Comparison of ENCODE assay signal across 10 mouse cellular contexts in genomic region chr14:105851359-105852067, GRCm38 (mm10). TPM values are rescaled to one million over a fixed set of nuclear protein-coding genes. Genes with fewer than 3 reads are reported as not detected.
DNase-seq lines count a peak whose midpoint lies in the region; ATAC-seq and TF ChIP-seq lines count a peak whose summit lies in the region.
"Had no signal": no experiment of that assay in that cellular context is flagged by ENCODE, and none has a peak within 500 bp of the region (broad histone marks: within the 10 kb centered on the region; RNA-seq: fewer than 3 reads in every experiment).

No protein-coding gene starts in this region.

- H3K4me3 ChIP-seq in heart, embryonic 10.5 days: no peak overlapping the region
- no peak overlapping the region for H3K4me3 ChIP-seq in heart, adult 2 months
- no peak overlapping the region for H3K4me3 ChIP-seq in forebrain, embryonic 16.5 days (replicated peaks; ENCODE audit: low read length)
- no peak overlapping the region for H3K4me3 ChIP-seq in midbrain, embryonic 12.5 days
- no peak overlapping the region for H3K4me3 ChIP-seq in layer of hippocampus, adult 2 months
- H3K4me3 ChIP-seq: limb, embryonic 13.5 days had no signal

- H3K9ac ChIP-seq in heart, adult 2 months (ENCODE audit: low read depth, low read length): no peak overlapping the region
- H3K9ac ChIP-seq in forebrain, embryonic 16.5 days (replicated peaks; ENCODE audit: low read depth, low read length): no peak overlapping the region
- H3K9ac ChIP-seq in midbrain, embryonic 12.5 days (replicated peaks): no peak overlapping the region
- H3K9ac ChIP-seq: limb, embryonic 13.5 days had no signal

- H3K4me2 ChIP-seq in forebrain, embryonic 16.5 days (ENCODE audit: low read length): peak overlapping the region; percentile 8; the same call in 1 of the 2 replicates
- H3K4me2 ChIP-seq in midbrain, embryonic 12.5 days (replicated peaks): peak overlapping the region; percentile 20; the same call in 1 of the 2 replicates
- H3K4me2 ChIP-seq: limb, embryonic 13.5 days had no signal

- no peaks in the 10 kb centered on the region for H3K27me3 ChIP-seq in heart, embryonic 10.5 days (ENCODE audit: insufficient read depth, poor library complexity, severe bottlenecking)
- H3K27me3 ChIP-seq in heart, adult 2 months (ENCODE audit: control insufficient read depth, insufficient read depth, low read length): no peaks in the 10 kb centered on the region
- no peaks in the 10 kb centered on the region for H3K27me3 ChIP-seq in forebrain, embryonic 16.5 days (replicated peaks; ENCODE audit: control insufficient read depth, insufficient read depth, low read length)
- peaks cover 26% of the 10 kb centered on the region for H3K27me3 ChIP-seq in midbrain, embryonic 12.5 days
- H3K27me3 ChIP-seq: limb, embryonic 13.5 days had no signal

- no peaks in the 10 kb centered on the region for H3K79me2 ChIP-seq in heart, adult 2 months (replicated peaks; ENCODE audit: control insufficient read depth, insufficient read depth, low read length)

- ATAC-seq in forebrain, embryonic 16.5 days: peak; percentile 91
- ATAC-seq in midbrain, embryonic 12.5 days (ENCODE audit: low FRiP score, low read depth): peak; percentile 91

- intact Hi-C loops in heart, adult 2 months (cut with DNase I): no loop called here

- H3K27ac ChIP-seq in heart, embryonic 10.5 days: 0 out of 2 replicates have a peak overlapping the region, but pooled peaks have one; percentile 25
- no peak overlapping the region for H3K27ac ChIP-seq in heart, adult 2 months
- peak overlapping the region; percentile 34 for H3K27ac ChIP-seq in forebrain, embryonic 16.5 days (ENCODE audit: low read length)
- peak overlapping the region; percentile 63 for H3K27ac ChIP-seq in midbrain, embryonic 12.5 days (replicated peaks)
- H3K27ac ChIP-seq in layer of hippocampus, adult 2 months: no peak overlapping the region
- H3K27ac ChIP-seq: limb, embryonic 13.5 days had no signal

- TF ChIP-seq POLR2A in heart, adult 2 months (IDR thresholded peaks at IDR 0.05; ENCODE audit: insufficient read depth, low read depth, low read length): no peak

- no peak for DNase-seq in heart, embryonic 10.5 days (ENCODE audit: low spot score)
- no peak for DNase-seq in heart, adult 2 months
- DNase-seq in ZHBTc4 (ENCODE audit: low read depth, low spot score) (peak; percentile 50), adipocyte (ENCODE audit: low spot score) (no peak)
- no peak for DNase-seq in cerebellum, adult 8-10 months
- DNase-seq in layer of hippocampus, adult 2 months (ENCODE audit: low spot score in 2 of 2): no peak
- DNase-seq: adrenal gland, adult 8-10 months had no signal

- no peaks in the 10 kb centered on the region for H3K9me3 ChIP-seq in heart, embryonic 10.5 days
- no peaks in the 10 kb centered on the region for H3K9me3 ChIP-seq in forebrain, embryonic 16.5 days (ENCODE audit: control insufficient read depth, low read length)
- H3K9me3 ChIP-seq in midbrain, embryonic 12.5 days: no peaks in the 10 kb centered on the region
- H3K9me3 ChIP-seq: limb, embryonic 13.5 days had no signal

- TF ChIP-seq CTCF in heart, adult 2 months (IDR thresholded peaks at IDR 0.05): no peak
- no peak for TF ChIP-seq CTCF in layer of hippocampus, adult 2 months (conservative IDR thresholded peaks at IDR 0.05)

- TF ChIP-seq EP300 in heart, adult 2 months (IDR thresholded peaks at IDR 0.05; ENCODE audit: insufficient read depth, low read depth, low read length): no peak

- WGBS in heart, embryonic 10.5 days: 54% methylated on average over 7 of the region's 7 CpGs
- 46% methylated on average over 7 of the region's 7 CpGs for WGBS in heart, adult 2 months
- WGBS in forebrain, embryonic 16.5 days: 1% methylated on average over 7 of the region's 7 CpGs
- WGBS in midbrain, embryonic 12.5 days: 5% methylated on average over 7 of the region's 7 CpGs

- no peaks in the 10 kb centered on the region for H3K4me1 ChIP-seq in heart, embryonic 10.5 days
- H3K4me1 ChIP-seq in heart, adult 2 months (ENCODE audit: control insufficient read depth, insufficient read depth, low read length): no peaks in the 10 kb centered on the region
- peaks cover 5% of the 10 kb centered on the region for H3K4me1 ChIP-seq in forebrain, embryonic 16.5 days (replicated peaks; ENCODE audit: control insufficient read depth, insufficient read depth, low read length)
- H3K4me1 ChIP-seq in midbrain, embryonic 12.5 days: peaks cover 9% of the 10 kb centered on the region
- H3K4me1 ChIP-seq: limb, embryonic 13.5 days had no signal

- H3K36me3 ChIP-seq in heart, embryonic 10.5 days: no peaks in the 10 kb centered on the region
- H3K36me3 ChIP-seq in heart, adult 2 months (ENCODE audit: control insufficient read depth, insufficient read depth, low read length): no peaks in the 10 kb centered on the region
- no peaks in the 10 kb centered on the region for H3K36me3 ChIP-seq in forebrain, embryonic 16.5 days (ENCODE audit: control insufficient read depth, insufficient read depth)
- H3K36me3 ChIP-seq in midbrain, embryonic 12.5 days: no peaks in the 10 kb centered on the region
- H3K36me3 ChIP-seq: limb, embryonic 13.5 days had no signal

RNA-seq across cellular contexts. Expression of gene Spry2, which starts 45.1 kb away (rescaled TPM):
- 23.9 and 48.3 TPM in 2 replicates for polyA plus RNA-seq in heart, embryonic 10.5 days (2016; fragmentation: Nextera tagmentation; extraction: Ambion mirVana)
- 10 to 100 TPM; 20.3 to 25.9 TPM for total RNA-seq in heart, adult 2 months (2021)
- 14.8 and 21.2 TPM in 2 replicates for polyA plus RNA-seq in heart, adult 2 months (2012; rRNA removed)
- polyA plus RNA-seq in forebrain, embryonic 16.5 days (2015; fragmentation: Nextera tagmentation; extraction: Ambion mirVana): 29.6 and 39.0 TPM in 2 replicates
- polyA plus RNA-seq in midbrain, embryonic 12.5 days (2016; fragmentation: Nextera tagmentation; extraction: Ambion mirVana): 23.2 and 26.1 TPM in 2 replicates
- 10 to 100 TPM; 66.7 to 74.2 TPM for total RNA-seq in layer of hippocampus, adult 2 months (2021)

Comparison
In these comparisons a context has a peak if more than half of its experiments do, and no peak if none do; other contexts are left out.
1. H3K27ac ChIP-seq: peak in heart, embryonic 10.5 days (single experiment), forebrain, embryonic 16.5 days (single experiment) and midbrain, embryonic 12.5 days (single experiment); none in heart, adult 2 months (single experiment) and layer of hippocampus, adult 2 months (single experiment).